Mouse (Mus musculus) G1E (cell line): ENCODE data around the gene Cabin1. TPM values are rescaled to one million over a fixed set of nuclear protein-coding genes. Genes with fewer than 3 reads are reported as not detected.
"Not testable (repeated sequence)": the region's sequence is repeated elsewhere in the genome, so short reads cannot be mapped to it uniquely, and the experiment has no call there.

Source experiments
- ATAC-seq: 2 replicates; pipeline ENCODE4 v1.8.0; 2016; ENCODE audit warnings: mild to moderate bottlenecking; ENCODE audit not compliant: insufficient number of reproducible peaks, poor library complexity, low FRiP score, severe bottlenecking; ENCODE audit errors: extremely low read depth
- DNase-seq: peaks from one replicate; pipeline ENCODE4 v3.0.0; 2012; ENCODE audit warnings: low spot score
- H3K27me3 ChIP-seq: 2 replicates; pipeline ENCODE4 v1.6.1; 2012; ENCODE audit warnings: mild to moderate bottlenecking, low read length, inconsistent platforms; ENCODE audit not compliant: insufficient read depth
- H3K36me3 ChIP-seq: replicated peaks from 2 replicates; pipeline ENCODE3; 2012; ENCODE audit warnings: mild to moderate bottlenecking, inconsistent platforms
- H3K4me1 ChIP-seq: 2 replicates; pipeline ENCODE4 v1.6.1; 2012; ENCODE audit warnings: low read depth, low read length, inconsistent platforms, mixed read lengths; ENCODE audit not compliant: insufficient read depth
- H3K4me3 ChIP-seq: 2 replicates; pipeline ENCODE4 v1.5.1; 2012; ENCODE audit warnings: low read depth, mild to moderate bottlenecking, inconsistent platforms, low read length, moderate library complexity, mixed read lengths
- H3K9me3 ChIP-seq: replicated peaks from 2 replicates; pipeline ENCODE4 v1.6.1; 2012; ENCODE audit warnings: inconsistent platforms
- CTCF ChIP-seq: IDR thresholded peaks from 2 replicates; pipeline ENCODE4 v1.5.1; 2012; ENCODE audit warnings: low read depth, low read length, inconsistent platforms, mixed read lengths
- GATA1 ChIP-seq: IDR thresholded peaks from 2 replicates; pipeline ENCODE4 v1.6.1; 2012; ENCODE audit warnings: borderline replicate concordance, low read length, inconsistent platforms, mixed read lengths
- GATA2 ChIP-seq: IDR thresholded peaks from 2 replicates; pipeline ENCODE4 v1.6.1; 2012; ENCODE audit warnings: low read depth, low read length, inconsistent platforms, borderline replicate concordance
- POLR2AphosphoS5 ChIP-seq: IDR thresholded peaks from 2 replicates; pipeline ENCODE4 v1.6.1; 2012; ENCODE audit warnings: low read depth, low read length, inconsistent platforms; ENCODE audit not compliant: insufficient replicate concordance
- TAL1 ChIP-seq: conservative IDR thresholded peaks from 2 replicates; pipeline ENCODE4 v1.6.1; 2012; ENCODE audit warnings: low read depth, low read length, inconsistent platforms, mixed read lengths
- polyA plus RNA-seq: library from polyadenylated mRNA; stranded (reverse); fragments of >175 nt; gene quantifications from 2 replicates; pipeline ENCODE4 v1.2.3, GENCODE M21; 2012
- total RNA-seq, 2 experiments: library from RNA; stranded (forward) in 1 of 2; stranded (reverse) in 1 of 2; fragments of 200-1000 nt in 1 of 2; fragments of >200 nt in 1 of 2; fragmentation: Nextera tagmentation in 1 of 2; gene quantifications; 2 replicates each; pipeline ENCODE4 v1.2.3; 2014 to 2017

Cabin1 gene
- total and polyA plus RNA-seq, 3 experiments: 30.5 to 96.5 (median 78.7) TPM

DNA sequence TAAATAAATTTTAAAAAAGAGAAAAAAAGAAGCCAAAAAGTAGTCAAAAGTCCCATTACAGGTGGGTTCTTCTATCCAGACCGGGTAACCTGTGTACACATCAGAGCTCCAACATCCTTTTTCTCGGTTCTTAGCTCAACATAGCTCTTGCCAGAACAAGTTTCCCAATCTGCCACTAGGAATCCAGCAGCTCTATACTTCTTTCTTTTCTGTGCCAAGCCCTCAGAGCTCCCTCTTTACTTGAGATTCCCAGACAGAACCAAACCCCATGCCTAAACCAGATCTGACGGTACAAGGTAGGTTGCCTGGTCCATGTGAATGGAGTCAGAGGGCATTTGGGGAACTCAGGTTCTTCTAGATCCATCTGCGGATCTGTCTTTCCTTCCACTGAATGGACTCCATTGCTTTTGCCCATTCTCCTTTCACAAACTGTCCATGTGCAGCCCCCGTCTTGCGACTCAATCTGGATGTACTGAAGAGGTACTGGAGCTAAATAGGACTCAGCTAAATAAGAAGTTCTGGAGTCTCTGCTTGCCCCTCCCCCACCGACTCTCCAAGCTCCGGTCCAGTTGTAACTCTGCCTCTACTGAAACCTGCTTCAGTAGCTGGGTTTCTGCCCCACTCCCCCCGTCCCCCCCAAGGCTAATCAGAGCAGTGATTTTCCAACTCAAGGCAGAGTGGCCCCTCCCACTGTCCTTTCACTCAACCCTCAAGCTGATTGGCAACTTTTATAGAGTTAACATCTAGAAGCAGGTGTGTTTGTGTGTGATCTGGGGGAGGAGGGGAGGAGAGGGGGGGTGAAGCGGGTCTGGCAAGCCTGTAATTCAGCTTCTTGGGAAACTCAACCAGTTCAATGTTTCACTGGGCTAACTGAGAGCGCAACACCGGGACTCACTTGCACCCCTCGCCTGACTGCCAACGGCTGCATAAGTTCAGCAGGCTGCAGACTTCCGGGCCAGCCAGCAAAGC lies 15.3 kb upstream of the Cabin1 start:
- Histone ChIP-seq H3K9me3 (no peaks in the 10 kb centered on the region), H3K4me1 (peaks cover 10% of the 10 kb centered on the region), H3K4me3 (no peak overlapping the region), H3K36me3 (no peaks in the 10 kb centered on the region), H3K27me3 (peaks cover 67% of the 10 kb centered on the region)
- TF ChIP-seq POLR2AphosphoS5 (no peak), CTCF (no peak), TAL1 (no peak), GATA2 (no peak), GATA1 (no peak)
- ATAC-seq (no peak), DNase-seq (no peak)

- Histone ChIP-seq H3K27me3 (peaks cover 53% of the 10 kb centered on the region), H3K4me3 (no peak overlapping the region), H3K36me3 (no peaks in the 10 kb centered on the region), H3K9me3 (no peaks in the 10 kb centered on the region), H3K4me1 (peaks cover 21% of the 10 kb centered on the region)
- no peak for ATAC-seq
- DNase-seq: no peak
- TF ChIP-seq CTCF: no peak
These were observed 13.7 kb upstream of the Cabin1 start for GRCm38 (mm10) chr10:75777885-75778284.

- ATAC-seq (no peak), DNase-seq (no peak)
- Histone ChIP-seq H3K36me3 (peaks cover 3% of the 10 kb centered on the region), H3K27me3 (peaks cover 43% of the 10 kb centered on the region), H3K9me3 (no peaks in the 10 kb centered on the region), H3K4me3 (no peak overlapping the region), H3K4me1 (peaks cover 34% of the 10 kb centered on the region)
- TF ChIP-seq GATA2: no peak
- TF ChIP-seq GATA1: no peak
- TF ChIP-seq POLR2AphosphoS5: no peak
- no peak for TF ChIP-seq TAL1
- TF ChIP-seq CTCF: no peak
These were observed 12.4 kb upstream of the Cabin1 start for GRCm38 (mm10) chr10:75776562-75776961.

DNA sequence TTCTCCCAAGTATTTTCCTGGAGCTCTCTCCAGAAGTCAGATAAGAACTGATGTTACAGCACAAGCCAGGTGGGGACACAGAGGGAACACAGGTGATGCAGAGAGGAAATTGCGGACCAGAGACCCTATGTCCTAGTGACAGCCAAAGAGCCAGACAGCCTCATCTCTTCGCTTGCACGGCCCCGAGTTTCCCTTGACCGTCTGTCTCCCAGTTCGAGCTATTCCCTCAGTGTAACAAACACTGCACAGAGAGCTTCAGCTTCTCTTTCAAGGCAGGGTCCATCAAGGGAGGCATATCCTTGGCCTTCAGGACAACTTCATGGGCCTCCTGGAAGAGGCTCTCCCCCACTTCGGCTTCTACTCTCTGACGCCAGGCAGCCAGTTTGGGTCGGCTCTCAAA lies 10.4 kb upstream of the Cabin1 start:
- Histone ChIP-seq H3K36me3 (peaks cover 18% of the 10 kb centered on the region), H3K4me3 (no peak overlapping the region), H3K4me1 (peaks cover 26% of the 10 kb centered on the region), H3K9me3 (no peaks in the 10 kb centered on the region), H3K27me3 (peaks cover 28% of the 10 kb centered on the region)
- no peak for ATAC-seq
- TF ChIP-seq CTCF (no peak), GATA2 (no peak), POLR2AphosphoS5 (no peak), TAL1 (no peak), GATA1 (no peak)
- no peak for DNase-seq

DNA sequence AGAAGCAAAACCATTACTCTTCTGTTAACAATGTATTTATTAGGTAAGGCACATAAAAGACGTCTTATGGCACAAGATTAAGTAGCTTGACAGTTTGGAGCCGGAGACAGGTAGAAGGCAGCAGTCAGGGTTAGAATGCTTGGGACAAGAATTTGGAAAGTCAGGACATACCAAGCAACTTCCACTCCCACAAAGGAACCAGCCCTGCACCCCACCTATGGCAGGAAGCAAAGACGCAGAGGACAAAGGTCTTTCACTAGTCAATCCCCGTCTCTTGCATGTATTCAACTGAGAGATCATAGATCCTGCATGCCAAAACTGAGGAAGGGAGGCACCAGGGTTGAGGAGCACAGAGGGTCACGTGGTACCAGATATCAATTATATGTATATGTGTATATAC lies 10.0 kb upstream of the Cabin1 start:
- H3K9me3 ChIP-seq: no peaks in the 10 kb centered on the region
- H3K4me1 ChIP-seq: peaks cover 26% of the 10 kb centered on the region
- ATAC-seq (no peak), DNase-seq (no peak)
- H3K36me3 ChIP-seq: peaks cover 18% of the 10 kb centered on the region
- peaks cover 23% of the 10 kb centered on the region for H3K27me3 ChIP-seq
- TF ChIP-seq POLR2AphosphoS5 (no peak), GATA2 (no peak), CTCF (no peak), TAL1 (no peak), GATA1 (no peak)
- H3K4me3 ChIP-seq: no peak overlapping the region

DNA sequence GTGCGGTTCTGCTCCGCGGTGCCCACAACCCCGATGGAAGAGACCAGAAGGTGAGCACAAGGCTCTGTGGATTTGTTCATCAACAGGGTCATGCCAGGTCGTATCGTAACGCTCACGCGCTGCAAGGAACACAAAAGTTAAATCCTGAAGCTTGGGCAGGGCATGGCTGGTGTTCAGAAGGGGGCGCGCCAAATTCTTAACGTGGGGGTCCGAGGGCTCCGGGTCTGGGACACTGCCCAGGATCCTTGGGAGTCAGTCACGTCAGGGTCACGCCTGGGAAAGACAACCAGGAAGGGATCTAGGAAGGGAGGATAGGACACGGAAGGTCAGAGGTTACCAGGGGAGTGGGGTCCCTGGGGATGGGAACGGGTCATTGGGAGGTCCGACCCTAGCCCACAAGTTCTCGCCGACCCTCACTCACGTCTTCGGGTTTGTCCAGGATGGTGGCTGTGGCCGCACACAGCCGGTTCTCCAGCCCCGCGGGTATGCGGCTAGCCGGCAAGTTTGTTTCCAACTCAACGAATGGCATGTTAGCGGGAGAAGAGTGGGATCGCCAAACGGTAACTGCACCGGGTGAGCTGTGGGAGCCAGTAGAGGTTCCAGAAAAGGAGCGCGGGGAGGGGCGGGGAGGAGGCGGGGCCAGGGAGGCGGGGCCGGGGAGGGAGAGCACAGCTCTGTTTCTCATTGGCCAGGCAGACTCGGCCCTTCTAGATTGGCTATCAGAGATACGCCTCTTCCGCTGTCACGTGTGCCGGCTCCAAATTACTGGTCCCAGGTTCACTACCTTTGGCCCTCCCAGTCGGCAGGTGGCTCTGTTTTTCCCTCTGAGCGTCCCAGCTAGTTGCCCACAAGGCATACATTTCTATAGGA lies 8.9 kb upstream of the Cabin1 start, which contains the start of gene Ddt:
TSS of gene Ddt (minus strand) at position 620 of the 870 bp plus-strand sequence.
- H3K27me3 ChIP-seq: peaks cover 15% of the 10 kb centered on the region
- peak; percentile 98 for DNase-seq
- ATAC-seq: peak; percentile 95

DNA sequence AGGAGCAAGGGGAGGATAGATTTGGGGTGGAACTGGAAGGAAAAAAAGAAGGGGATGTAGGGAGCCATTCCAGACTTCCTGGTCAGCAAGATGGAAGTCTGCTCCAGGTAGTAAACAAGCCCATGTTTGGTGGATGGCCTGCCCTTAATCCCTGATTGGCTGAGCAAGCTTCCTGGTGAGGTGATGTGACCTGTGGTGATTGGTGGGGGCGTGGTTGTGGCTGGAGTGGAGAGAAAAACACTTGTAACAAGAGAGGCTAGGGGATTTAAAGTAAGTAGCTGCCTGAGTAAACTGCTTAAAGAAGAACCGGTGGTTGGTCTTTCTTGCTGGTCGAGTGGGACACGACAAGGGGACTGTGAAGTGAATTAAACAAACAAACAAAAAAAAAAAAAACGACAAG lies 3.6 kb upstream of the Cabin1 start:
- H3K4me3 ChIP-seq, H3K27me3 ChIP-seq, DNase-seq, H3K9me3 ChIP-seq, ATAC-seq: not testable (repeated sequence)
- Histone ChIP-seq H3K4me1 (peaks cover 31% of the 10 kb centered on the region), H3K36me3 (peaks cover 19% of the 10 kb centered on the region)

More for the DNA sequence above, 8.9 kb upstream of the Cabin1 start, which contains the start of gene Ddt:
- H3K4me1 ChIP-seq: peaks cover 26% of the 10 kb centered on the region
- H3K9me3 ChIP-seq: no peaks in the 10 kb centered on the region
- peak within 1 kb of the TSS; percentile 93 for H3K4me3 ChIP-seq
- TF ChIP-seq TAL1 (no peak), GATA1 (no peak), POLR2AphosphoS5 (no peak), GATA2 (no peak), CTCF (no peak)
- H3K36me3 ChIP-seq: peaks cover 18% of the 10 kb centered on the region
